Mouse (Mus musculus): Measurements from ENCODE around the gene Rbm34. TPM values are rescaled to one million over a fixed set of nuclear protein-coding genes. Genes with fewer than 3 reads are reported as not detected.

Rbm34 gene
- polyA plus RNA-seq, 1 experiment from 2014 or later: 28.7 TPM

- H3K4me2 ChIP-seq (replicated peaks; ENCODE audit: low read depth, low read length): no peak overlapping the region
- H3K36me3 ChIP-seq (ENCODE audit: control insufficient read depth, insufficient read depth, low read length): no peaks in the 10 kb centered on the region
- H3K27ac ChIP-seq (ENCODE audit: low read depth, low read length): no peak overlapping the region
- no peaks in the 10 kb centered on the region for H3K9me3 ChIP-seq (ENCODE audit: control insufficient read depth, low read length)
- WGBS: 60% methylated on average over 9 of the region's 9 CpGs
- 0 out of 2 replicates have a peak, but pooled peaks cover 3% of the 10 kb centered on the region for H3K4me1 ChIP-seq (ENCODE audit: control insufficient read depth, insufficient read depth, low read length)
- no peaks in the 10 kb centered on the region for H3K27me3 ChIP-seq (ENCODE audit: control insufficient read depth, insufficient read depth, low read length)
- no peak overlapping the region for H3K4me3 ChIP-seq (ENCODE audit: low read length)
- no peak overlapping the region for H3K9ac ChIP-seq (ENCODE audit: low read depth, low read length)
- no peak for ATAC-seq (ENCODE audit: low FRiP score, low TSS enrichment)
Observed at GRCm38 (mm10) chr8:126907968-126908367, 62.9 kb downstream of the Rbm34 start.

DNA sequence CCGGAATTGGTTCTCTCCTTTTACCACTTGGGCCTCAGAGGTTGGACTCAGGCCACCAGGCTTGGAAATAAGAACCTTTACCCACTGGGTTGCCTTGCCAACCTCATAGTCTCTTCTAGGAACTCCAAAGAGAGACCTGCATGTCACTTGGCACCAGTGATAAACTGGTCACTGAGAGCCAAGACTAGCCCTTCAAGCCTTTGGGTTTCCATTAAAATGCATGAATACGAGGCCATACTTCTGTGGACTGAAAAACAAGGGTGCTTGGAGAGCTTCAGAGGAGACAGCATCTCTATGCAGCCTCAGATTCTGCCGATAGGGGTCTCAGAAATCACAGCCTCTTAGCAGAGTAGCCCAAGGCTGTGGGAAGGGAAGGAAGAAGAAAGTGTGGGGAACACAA is 63.5 kb downstream of the Rbm34 start:
- Histone ChIP-seq H3K4me3 (ENCODE audit: low read length) (no peak overlapping the region), H3K4me1 (ENCODE audit: control insufficient read depth, insufficient read depth, low read length) (0 out of 2 replicates have a peak, but pooled peaks cover 3% of the 10 kb centered on the region), H3K4me2 (replicated peaks; ENCODE audit: low read depth, low read length) (no peak overlapping the region), H3K36me3 (ENCODE audit: control insufficient read depth, insufficient read depth, low read length) (no peaks in the 10 kb centered on the region), H3K9ac (ENCODE audit: low read depth, low read length) (no peak overlapping the region), H3K9me3 (ENCODE audit: control insufficient read depth, low read length) (no peaks in the 10 kb centered on the region), H3K27me3 (ENCODE audit: control insufficient read depth, insufficient read depth, low read length) (no peaks in the 10 kb centered on the region), H3K27ac (ENCODE audit: low read depth, low read length) (no peak overlapping the region)
- no peak for ATAC-seq (ENCODE audit: low FRiP score, low TSS enrichment)
- 81% methylated on average over 3 of the region's 3 CpGs for WGBS

DNA sequence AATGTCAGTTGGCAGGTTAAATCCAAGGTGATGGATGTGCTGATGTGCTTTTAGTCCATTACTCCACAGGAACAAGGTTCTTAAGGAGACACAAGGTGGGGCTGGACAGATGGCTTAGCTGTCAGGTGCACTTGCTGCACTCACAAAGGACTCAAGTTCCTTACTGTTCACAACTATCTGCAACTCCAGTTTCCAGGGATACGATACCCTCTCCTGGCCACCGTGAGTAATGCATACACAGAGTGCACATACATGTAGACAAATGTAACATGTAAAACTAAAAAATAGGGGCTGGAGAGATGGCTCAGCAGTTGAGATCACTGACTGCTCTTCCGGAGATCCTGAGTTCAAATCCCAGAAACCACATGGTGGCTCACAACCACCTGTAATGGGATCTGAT is 65.5 kb downstream of the Rbm34 start:
- Histone ChIP-seq H3K4me2 (replicated peaks; ENCODE audit: low read depth, low read length) (no peak overlapping the region), H3K27ac (ENCODE audit: low read depth, low read length) (no peak overlapping the region), H3K9ac (ENCODE audit: low read depth, low read length) (no peak overlapping the region), H3K4me1 (ENCODE audit: control insufficient read depth, insufficient read depth, low read length) (0 out of 2 replicates have a peak, but pooled peaks cover 3% of the 10 kb centered on the region), H3K27me3 (ENCODE audit: control insufficient read depth, insufficient read depth, low read length) (no peaks in the 10 kb centered on the region), H3K9me3 (ENCODE audit: control insufficient read depth, low read length) (no peaks in the 10 kb centered on the region), H3K36me3 (ENCODE audit: control insufficient read depth, insufficient read depth, low read length) (no peaks in the 10 kb centered on the region), H3K4me3 (ENCODE audit: low read length) (no peak overlapping the region)
- 90% methylated on average over 3 of the region's 3 CpGs for WGBS
- no peak for ATAC-seq (ENCODE audit: low FRiP score, low TSS enrichment)

DNA sequence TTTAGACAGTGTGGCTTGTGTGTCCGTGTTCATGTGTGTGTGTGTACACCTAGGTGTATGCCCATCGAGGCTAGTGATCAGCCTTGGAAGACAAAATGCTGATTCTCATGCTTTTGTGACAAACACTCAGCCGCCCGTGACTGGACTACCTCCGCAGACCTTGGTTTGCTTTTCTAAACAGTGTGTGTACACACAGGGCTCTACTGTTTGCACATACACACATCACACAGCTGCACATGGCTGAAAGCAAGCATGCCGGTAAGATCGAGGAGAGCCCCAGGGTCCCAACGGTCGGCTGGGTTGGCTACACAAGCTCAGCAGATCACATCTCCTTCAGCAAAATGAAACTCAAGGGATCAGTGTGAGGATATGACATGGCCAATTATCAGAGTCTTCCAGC is 66.9 kb downstream of the Rbm34 start:
- H3K27me3 ChIP-seq (ENCODE audit: control insufficient read depth, insufficient read depth, low read length): no peaks in the 10 kb centered on the region

GRCm38 (mm10) chr8:126903224-126903895 is 67.5 kb downstream of the Rbm34 start:
- H3K9ac ChIP-seq (ENCODE audit: low read depth, low read length): no peak overlapping the region
- H3K4me2 ChIP-seq (replicated peaks; ENCODE audit: low read depth, low read length): no peak overlapping the region
- no peak overlapping the region for H3K27ac ChIP-seq (ENCODE audit: low read depth, low read length)
- no peaks in the 10 kb centered on the region for H3K36me3 ChIP-seq (ENCODE audit: control insufficient read depth, insufficient read depth, low read length)
- no peaks in the 10 kb centered on the region for H3K9me3 ChIP-seq (ENCODE audit: control insufficient read depth, low read length)
- no peaks in the 10 kb centered on the region for H3K4me1 ChIP-seq (ENCODE audit: control insufficient read depth, insufficient read depth, low read length)
- no peak overlapping the region for H3K4me3 ChIP-seq (ENCODE audit: low read length)
- H3K27me3 ChIP-seq (ENCODE audit: control insufficient read depth, insufficient read depth, low read length): no peaks in the 10 kb centered on the region
- ATAC-seq (ENCODE audit: low FRiP score, low TSS enrichment): no peak
- 67% methylated on average over 9 of the region's 9 CpGs for whole genome bisulfite sequencing

More for the DNA sequence above, 66.9 kb downstream of the Rbm34 start:
- Histone ChIP-seq H3K27ac (ENCODE audit: low read depth, low read length) (no peak overlapping the region), H3K36me3 (ENCODE audit: control insufficient read depth, insufficient read depth, low read length) (no peaks in the 10 kb centered on the region), H3K9ac (ENCODE audit: low read depth, low read length) (no peak overlapping the region), H3K4me2 (replicated peaks; ENCODE audit: low read depth, low read length) (no peak overlapping the region), H3K4me1 (ENCODE audit: control insufficient read depth, insufficient read depth, low read length) (no peaks in the 10 kb centered on the region), H3K4me3 (ENCODE audit: low read length) (no peak overlapping the region), H3K9me3 (ENCODE audit: control insufficient read depth, low read length) (no peaks in the 10 kb centered on the region)
- 81% methylated on average over 9 of the region's 9 CpGs for WGBS
- no peak for ATAC-seq (ENCODE audit: low FRiP score, low TSS enrichment)

- 90% methylated on average over 1 of the region's 1 CpGs for WGBS
- Histone ChIP-seq H3K36me3 (ENCODE audit: control insufficient read depth, insufficient read depth, low read length) (no peaks in the 10 kb centered on the region), H3K9me3 (ENCODE audit: control insufficient read depth, low read length) (no peaks in the 10 kb centered on the region), H3K4me3 (ENCODE audit: low read length) (no peak overlapping the region), H3K4me2 (replicated peaks; ENCODE audit: low read depth, low read length) (no peak overlapping the region), H3K27ac (ENCODE audit: low read depth, low read length) (no peak overlapping the region), H3K27me3 (ENCODE audit: control insufficient read depth, insufficient read depth, low read length) (no peaks in the 10 kb centered on the region), H3K9ac (ENCODE audit: low read depth, low read length) (no peak overlapping the region), H3K4me1 (ENCODE audit: control insufficient read depth, insufficient read depth, low read length) (no peaks in the 10 kb centered on the region)
- ATAC-seq (ENCODE audit: low FRiP score, low TSS enrichment): no peak
Observed at GRCm38 (mm10) chr8:126901612-126902011, 69.3 kb downstream of the Rbm34 start.

DNA sequence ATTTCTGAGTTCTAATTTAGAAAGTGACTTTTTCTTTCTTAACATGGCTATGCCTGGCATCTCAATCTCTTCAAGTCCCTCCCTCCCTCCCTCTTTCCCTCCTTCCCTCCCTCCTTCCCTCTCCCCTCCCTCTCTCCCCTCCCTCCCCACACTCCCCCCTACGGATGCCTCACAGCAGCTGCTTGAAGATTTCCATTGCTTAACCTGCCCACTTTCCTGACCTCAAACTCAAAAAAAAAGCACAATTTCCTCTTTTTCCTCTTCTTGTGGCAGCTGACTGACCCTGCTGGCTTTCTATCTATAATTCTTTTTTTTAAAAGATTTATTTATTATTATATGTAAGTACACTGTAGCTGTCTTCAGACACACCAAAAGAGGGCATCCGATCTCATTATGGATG is 69.8 kb downstream of the Rbm34 start:
- no peak for ATAC-seq (ENCODE audit: low FRiP score, low TSS enrichment)
- Histone ChIP-seq H3K27ac (ENCODE audit: low read depth, low read length) (no peak overlapping the region), H3K27me3 (ENCODE audit: control insufficient read depth, insufficient read depth, low read length) (no peaks in the 10 kb centered on the region), H3K4me1 (ENCODE audit: control insufficient read depth, insufficient read depth, low read length) (no peaks in the 10 kb centered on the region), H3K9me3 (ENCODE audit: control insufficient read depth, low read length) (no peaks in the 10 kb centered on the region), H3K4me3 (ENCODE audit: low read length) (no peak overlapping the region), H3K36me3 (ENCODE audit: control insufficient read depth, insufficient read depth, low read length) (no peaks in the 10 kb centered on the region), H3K9ac (ENCODE audit: low read depth, low read length) (no peak overlapping the region), H3K4me2 (replicated peaks; ENCODE audit: low read depth, low read length) (no peak overlapping the region)
- WGBS: 93% methylated on average over 1 of the region's 2 CpGs

Other genes with a start within 250 kb of the Rbm34 start
- 262 and 292 TPM in 2 replicates for gene Tomm20, start 25.2 kb downstream of the Rbm34 start, polyA plus RNA-seq (2014; fragmentation: Nextera tagmentation; extraction: Ambion mirVana)
- 20.1 and 36.9 TPM in 2 replicates for gene Pard3, start 92.8 kb upstream of the Rbm34 start, polyA plus RNA-seq (2014; fragmentation: Nextera tagmentation; extraction: Ambion mirVana)

Measured in kidney, embryonic 14.5 days (tissue).